Mouse (Mus musculus): Measurements from ENCODE around the gene Pced1b. TPM values are rescaled to one million over a fixed set of nuclear protein-coding genes. Genes with fewer than 3 reads are reported as not detected.

Gene Pced1b
- polyA plus RNA-seq, 1 experiment from 2014 or later: 6.0 TPM

- no peaks in the 10 kb centered on the region for H3K36me3 ChIP-seq (ENCODE audit: control insufficient read depth, insufficient read depth, low read length)
- no peak overlapping the region for H3K4me2 ChIP-seq (ENCODE audit: low read depth, low read length)
- no peaks in the 10 kb centered on the region for H3K27me3 ChIP-seq (ENCODE audit: control insufficient read depth, insufficient read depth, low read depth, low read length)
- H3K27ac ChIP-seq (ENCODE audit: low read length): no peak overlapping the region
- ATAC-seq (ENCODE audit: low read depth): no peak
- H3K4me3 ChIP-seq (ENCODE audit: low read length): no peak overlapping the region
- 69% methylated on average over 8 of the region's 8 CpGs for WGBS
- no peaks in the 10 kb centered on the region for H3K9me3 ChIP-seq (ENCODE audit: control insufficient read depth, low read length)
- peaks cover 9% of the 10 kb centered on the region for H3K4me1 ChIP-seq (replicated peaks; ENCODE audit: control insufficient read depth, insufficient read depth, low read length)
- no peak overlapping the region for H3K9ac ChIP-seq (ENCODE audit: low read length)
Observed at GRCm38 (mm10) chr15:97252493-97253034, 5.7 kb downstream of the Pced1b start.

DNA sequence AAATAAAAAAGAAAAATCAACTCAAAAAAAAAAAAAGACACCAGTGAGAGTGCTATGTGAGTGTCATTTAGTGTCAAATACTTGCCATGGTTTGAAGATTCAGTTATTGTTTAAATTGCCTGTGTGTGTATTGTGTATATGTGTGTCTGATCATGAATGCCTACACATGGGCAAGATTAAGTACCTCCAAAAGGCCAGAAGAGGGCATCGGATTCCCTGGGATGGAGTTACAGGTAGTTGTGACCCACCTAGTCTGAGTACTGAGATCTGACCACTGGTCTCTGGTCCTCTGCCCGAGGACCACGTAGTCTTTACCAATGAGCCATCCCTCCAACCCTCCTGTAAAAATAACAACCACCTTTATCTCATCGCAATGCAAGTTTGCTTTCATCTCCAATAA lies 7.5 kb downstream of the Pced1b start:
- Histone ChIP-seq H3K9ac (ENCODE audit: low read length) (no peak overlapping the region), H3K27ac (ENCODE audit: low read length) (no peak overlapping the region), H3K36me3 (ENCODE audit: control insufficient read depth, insufficient read depth, low read length) (no peaks in the 10 kb centered on the region), H3K4me1 (replicated peaks; ENCODE audit: control insufficient read depth, insufficient read depth, low read length) (peaks cover 7% of the 10 kb centered on the region), H3K4me2 (ENCODE audit: low read depth, low read length) (no peak overlapping the region), H3K9me3 (ENCODE audit: control insufficient read depth, low read length) (no peaks in the 10 kb centered on the region), H3K4me3 (ENCODE audit: low read length) (no peak overlapping the region), H3K27me3 (ENCODE audit: control insufficient read depth, insufficient read depth, low read depth, low read length) (no peaks in the 10 kb centered on the region)
- no peak for ATAC-seq (ENCODE audit: low read depth)
- WGBS: 92% methylated on average over 4 of the region's 4 CpGs

DNA sequence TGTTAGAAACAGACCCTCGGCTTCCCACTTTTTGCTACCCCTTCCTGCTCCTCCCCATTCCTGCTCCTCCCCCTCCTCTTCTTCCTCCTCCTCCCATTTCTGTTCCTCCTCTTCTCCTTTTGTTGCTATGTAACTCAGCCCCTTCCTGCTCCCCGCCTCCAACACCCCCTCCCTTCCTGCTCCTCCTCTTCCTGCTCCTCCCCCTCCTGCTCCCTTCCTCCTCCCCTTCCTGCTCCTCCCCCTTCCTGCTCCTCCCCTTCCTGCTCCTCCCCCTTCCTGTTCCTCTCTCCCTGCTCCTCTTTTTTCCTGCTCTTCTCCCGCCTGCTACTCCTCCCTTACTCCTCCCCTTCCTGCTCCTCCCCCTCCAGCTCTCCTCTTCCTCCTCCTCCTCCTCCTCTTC lies 8.9 kb downstream of the Pced1b start:
- no peak overlapping the region for H3K9ac ChIP-seq (ENCODE audit: low read length)
- H3K4me3 ChIP-seq (ENCODE audit: low read length): no peak overlapping the region
- H3K4me2 ChIP-seq (ENCODE audit: low read depth, low read length): no peak overlapping the region
- 89% methylated on average over 3 of the region's 3 CpGs for WGBS
- H3K36me3 ChIP-seq (ENCODE audit: control insufficient read depth, insufficient read depth, low read length): no peaks in the 10 kb centered on the region
- ATAC-seq (ENCODE audit: low read depth): no peak
- H3K27me3 ChIP-seq (ENCODE audit: control insufficient read depth, insufficient read depth, low read depth, low read length): no peaks in the 10 kb centered on the region
- no peaks in the 10 kb centered on the region for H3K9me3 ChIP-seq (ENCODE audit: control insufficient read depth, low read length)
- H3K27ac ChIP-seq (ENCODE audit: low read length): no peak overlapping the region
- peaks cover 7% of the 10 kb centered on the region for H3K4me1 ChIP-seq (replicated peaks; ENCODE audit: control insufficient read depth, insufficient read depth, low read length)

GRCm38 (mm10) chr15:97256411-97256810 lies 9.5 kb downstream of the Pced1b start:
- H3K36me3 ChIP-seq (ENCODE audit: control insufficient read depth, insufficient read depth, low read length): no peaks in the 10 kb centered on the region
- WGBS: 85% methylated on average over 11 of the region's 11 CpGs

DNA sequence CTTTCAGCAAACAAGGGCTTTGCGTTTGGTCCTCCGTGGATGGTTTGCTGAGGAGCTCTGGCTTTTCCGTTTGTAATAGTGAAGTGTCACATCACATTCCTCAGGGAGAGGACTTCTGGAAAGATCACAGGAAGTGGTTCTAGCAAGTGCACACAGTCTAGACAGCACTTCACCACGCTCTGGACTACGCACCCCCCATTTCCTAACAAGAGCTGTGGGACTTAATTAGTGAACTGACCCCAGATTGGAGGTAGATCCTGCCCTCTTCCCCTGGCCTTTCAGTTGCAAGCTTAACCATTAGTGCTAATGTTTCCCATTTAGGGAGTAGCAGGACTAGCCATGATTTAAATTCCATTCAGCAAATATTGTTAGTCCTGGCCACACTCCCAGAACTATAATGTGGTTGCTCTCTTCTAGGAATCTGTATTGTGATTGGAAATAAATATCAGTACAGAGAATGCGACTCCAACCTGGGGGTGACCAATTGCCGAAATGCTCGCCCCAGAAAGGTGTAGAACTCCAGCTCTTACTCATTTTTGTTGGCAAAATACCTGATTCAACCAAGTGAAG lies 10.4 kb downstream of the Pced1b start:
- WGBS: 49% methylated on average over 8 of the region's 8 CpGs
- no peak overlapping the region for H3K27ac ChIP-seq (ENCODE audit: low read length)

More at GRCm38 (mm10) chr15:97256411-97256810, 9.5 kb downstream of the Pced1b start:
- Histone ChIP-seq H3K9ac (ENCODE audit: low read length) (no peak overlapping the region), H3K27ac (ENCODE audit: low read length) (no peak overlapping the region), H3K27me3 (ENCODE audit: control insufficient read depth, insufficient read depth, low read depth, low read length) (no peaks in the 10 kb centered on the region), H3K9me3 (ENCODE audit: control insufficient read depth, low read length) (no peaks in the 10 kb centered on the region), H3K4me2 (ENCODE audit: low read depth, low read length) (no peak overlapping the region), H3K4me1 (replicated peaks; ENCODE audit: control insufficient read depth, insufficient read depth, low read length) (peaks cover 7% of the 10 kb centered on the region), H3K4me3 (ENCODE audit: low read length) (no peak overlapping the region)
- no peak for ATAC-seq (ENCODE audit: low read depth)

GRCm38 (mm10) chr15:97258483-97259230 lies 11.8 kb downstream of the Pced1b start:
- peaks cover 7% of the 10 kb centered on the region for H3K4me1 ChIP-seq (replicated peaks; ENCODE audit: control insufficient read depth, insufficient read depth, low read length)
- no peak for ATAC-seq (ENCODE audit: low read depth)
- no peak overlapping the region for H3K9ac ChIP-seq (ENCODE audit: low read length)
- no peaks in the 10 kb centered on the region for H3K27me3 ChIP-seq (ENCODE audit: control insufficient read depth, insufficient read depth, low read depth, low read length)
- whole genome bisulfite sequencing: 77% methylated on average over 17 of the region's 17 CpGs
- no peaks in the 10 kb centered on the region for H3K9me3 ChIP-seq (ENCODE audit: control insufficient read depth, low read length)
- H3K4me3 ChIP-seq (ENCODE audit: low read length): no peak overlapping the region
- no peak overlapping the region for H3K4me2 ChIP-seq (ENCODE audit: low read depth, low read length)
- H3K27ac ChIP-seq (ENCODE audit: low read length): no peak overlapping the region
- no peaks in the 10 kb centered on the region for H3K36me3 ChIP-seq (ENCODE audit: control insufficient read depth, insufficient read depth, low read length)

More for the DNA sequence above, 10.4 kb downstream of the Pced1b start:
- Histone ChIP-seq H3K4me3 (ENCODE audit: low read length) (no peak overlapping the region), H3K36me3 (ENCODE audit: control insufficient read depth, insufficient read depth, low read length) (no peaks in the 10 kb centered on the region), H3K27me3 (ENCODE audit: control insufficient read depth, insufficient read depth, low read depth, low read length) (no peaks in the 10 kb centered on the region), H3K9me3 (ENCODE audit: control insufficient read depth, low read length) (no peaks in the 10 kb centered on the region), H3K9ac (ENCODE audit: low read length) (no peak overlapping the region), H3K4me2 (ENCODE audit: low read depth, low read length) (no peak overlapping the region), H3K4me1 (replicated peaks; ENCODE audit: control insufficient read depth, insufficient read depth, low read length) (peaks cover 7% of the 10 kb centered on the region)
- ATAC-seq (ENCODE audit: low read depth): peak; percentile 43; the same call in 1 of the 2 replicates

DNA sequence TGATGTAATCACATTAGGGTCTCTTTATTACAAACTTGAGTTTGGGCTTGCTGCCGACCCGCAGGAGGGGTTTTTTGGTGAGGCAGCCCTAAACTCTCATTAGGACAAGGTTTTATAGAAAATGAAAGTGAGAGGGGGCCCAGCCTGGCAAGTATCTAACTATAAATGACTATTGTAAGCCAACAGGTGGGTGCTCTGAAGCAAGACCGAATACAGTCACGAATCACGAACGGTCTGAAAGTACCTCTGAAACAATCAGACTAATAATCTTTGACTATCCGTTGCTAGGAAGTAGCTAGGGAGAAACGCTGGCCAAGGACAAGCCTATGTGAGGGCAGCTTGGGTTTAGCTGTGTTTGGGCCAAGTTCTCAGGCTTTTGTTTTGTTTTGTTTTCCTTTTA lies 12.4 kb downstream of the Pced1b start:
- WGBS: 80% methylated on average over 8 of the region's 8 CpGs
- peaks cover 7% of the 10 kb centered on the region for H3K4me1 ChIP-seq (replicated peaks; ENCODE audit: control insufficient read depth, insufficient read depth, low read length)
- no peak overlapping the region for H3K4me2 ChIP-seq (ENCODE audit: low read depth, low read length)
- no peak overlapping the region for H3K9ac ChIP-seq (ENCODE audit: low read length)
- H3K27me3 ChIP-seq (ENCODE audit: control insufficient read depth, insufficient read depth, low read depth, low read length): no peaks in the 10 kb centered on the region
- H3K4me3 ChIP-seq (ENCODE audit: low read length): no peak overlapping the region
- H3K36me3 ChIP-seq (ENCODE audit: control insufficient read depth, insufficient read depth, low read length): no peaks in the 10 kb centered on the region
- no peaks in the 10 kb centered on the region for H3K9me3 ChIP-seq (ENCODE audit: control insufficient read depth, low read length)
- H3K27ac ChIP-seq (ENCODE audit: low read length): no peak overlapping the region
- no peak for ATAC-seq (ENCODE audit: low read depth)

DNA sequence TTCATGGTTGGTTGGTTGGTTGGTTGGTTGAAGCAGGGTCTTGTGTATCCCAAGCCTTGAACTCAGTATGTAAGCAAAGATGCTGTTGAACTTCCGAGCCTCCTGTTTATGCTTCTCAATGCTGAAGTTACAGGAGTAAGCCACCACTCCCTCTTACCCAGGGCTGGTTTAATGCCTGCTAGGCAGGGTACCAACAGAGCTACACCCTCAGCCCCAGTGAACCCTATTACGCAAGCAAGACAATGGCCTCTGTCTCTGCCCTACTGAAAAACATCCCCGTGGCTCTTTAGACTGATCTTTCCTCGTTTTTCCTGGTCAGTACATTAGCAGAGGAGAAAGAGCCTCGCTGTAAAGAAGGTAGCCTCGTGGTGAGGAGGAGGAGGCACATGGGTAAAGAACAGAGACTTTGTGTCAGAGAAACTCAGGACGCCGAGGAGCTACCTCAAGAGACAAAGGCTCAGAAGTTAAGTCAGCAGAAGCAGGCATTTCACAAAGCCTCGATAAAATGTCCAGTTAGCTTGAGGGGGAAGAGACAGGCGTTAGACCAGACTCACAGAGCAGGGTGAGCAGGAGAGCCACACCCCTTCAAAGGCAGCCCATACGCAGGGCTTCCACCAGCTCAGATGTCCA lies 13.2 kb downstream of the Pced1b start:
- H3K27ac ChIP-seq (ENCODE audit: low read length): no peak overlapping the region
- no peak overlapping the region for H3K4me3 ChIP-seq (ENCODE audit: low read length)
- 76% methylated on average over 11 of the region's 11 CpGs for WGBS
- no peak for ATAC-seq (ENCODE audit: low read depth)
- peaks cover 7% of the 10 kb centered on the region for H3K4me1 ChIP-seq (replicated peaks; ENCODE audit: control insufficient read depth, insufficient read depth, low read length)
- no peaks in the 10 kb centered on the region for H3K27me3 ChIP-seq (ENCODE audit: control insufficient read depth, insufficient read depth, low read depth, low read length)
- no peak overlapping the region for H3K9ac ChIP-seq (ENCODE audit: low read length)
- H3K9me3 ChIP-seq (ENCODE audit: control insufficient read depth, low read length): no peaks in the 10 kb centered on the region
- no peaks in the 10 kb centered on the region for H3K36me3 ChIP-seq (ENCODE audit: control insufficient read depth, insufficient read depth, low read length)
- H3K4me2 ChIP-seq (ENCODE audit: low read depth, low read length): no peak overlapping the region

DNA sequence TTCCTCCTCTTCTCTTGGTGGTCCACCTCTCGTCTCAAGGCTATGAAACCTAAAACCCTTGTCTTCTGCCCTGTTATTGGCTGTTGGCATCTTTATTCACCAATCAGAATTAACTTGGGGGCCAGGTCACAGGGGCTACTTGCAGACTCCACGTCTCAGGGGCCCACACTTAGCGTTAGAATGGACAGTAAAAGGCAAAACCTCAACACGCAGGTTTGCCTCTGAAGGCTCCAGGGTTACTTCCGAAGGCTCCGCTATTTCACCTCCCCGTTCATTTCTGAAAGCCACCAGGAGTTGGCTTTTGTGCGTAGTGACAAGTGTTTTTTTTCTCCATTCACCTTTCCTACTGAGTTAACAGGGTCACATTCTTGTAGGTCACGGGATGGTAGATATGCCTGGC lies 15.3 kb downstream of the Pced1b start:
- no peak overlapping the region for H3K4me2 ChIP-seq (ENCODE audit: low read depth, low read length)
- peaks cover under 1% of the 10 kb centered on the region for H3K4me1 ChIP-seq (replicated peaks; ENCODE audit: control insufficient read depth, insufficient read depth, low read length)
- ATAC-seq (ENCODE audit: low read depth): no peak
- H3K4me3 ChIP-seq (ENCODE audit: low read length): no peak overlapping the region
- H3K9me3 ChIP-seq (ENCODE audit: control insufficient read depth, low read length): no peaks in the 10 kb centered on the region
- WGBS: 73% methylated on average over 9 of the region's 9 CpGs
- H3K9ac ChIP-seq (ENCODE audit: low read length): no peak overlapping the region
- H3K36me3 ChIP-seq (ENCODE audit: control insufficient read depth, insufficient read depth, low read length): no peaks in the 10 kb centered on the region
- H3K27ac ChIP-seq (ENCODE audit: low read length): no peak overlapping the region
- no peaks in the 10 kb centered on the region for H3K27me3 ChIP-seq (ENCODE audit: control insufficient read depth, insufficient read depth, low read depth, low read length)

Measured in lung, embryonic 16.5 days (tissue).